Mouse (Mus musculus) embryonic facial prominence, embryonic 13.5 days (tissue): ENCODE measurements around the gene Tex36. TPM values are rescaled to one million over a fixed set of nuclear protein-coding genes. Genes with fewer than 3 reads are reported as not detected.

Experiments
- ATAC-seq: fragments of 200-750 bp; cut with Nextera tagmentation; 2 replicates; pipeline ENCODE4 v1.8.0; 2017; ENCODE audit warnings: low read depth; ENCODE audit not compliant: insufficient number of reproducible peaks, insufficient read depth, low FRiP score, low TSS enrichment
- H3K27ac ChIP-seq: fragments of 300-500 bp; sonication (generic); 2 replicates; pipeline ENCODE4 v1.5.1; 2015; ENCODE audit warnings: moderate library complexity, mild to moderate bottlenecking, inconsistent platforms
- H3K27me3 ChIP-seq: fragments of 300-500 bp; sonication (generic); 2 replicates; pipeline ENCODE4 v1.6.1; 2015; ENCODE audit warnings: mild to moderate bottlenecking, inconsistent platforms
- H3K36me3 ChIP-seq: fragments of 300-500 bp; sonication (generic); 2 replicates; pipeline ENCODE4 v1.6.1; 2015; ENCODE audit warnings: mild to moderate bottlenecking, inconsistent platforms
- H3K4me1 ChIP-seq: fragments of 300-500 bp; sonication (generic); 2 replicates; pipeline ENCODE4 v1.6.1; 2015; ENCODE audit warnings: inconsistent platforms
- H3K4me2 ChIP-seq: fragments of 300-500 bp; sonication (generic); 2 replicates; pipeline ENCODE4 v1.6.1; 2015; ENCODE audit warnings: moderate library complexity, mild to moderate bottlenecking, inconsistent platforms
- H3K4me3 ChIP-seq: fragments of 300-500 bp; sonication (generic); 2 replicates; pipeline ENCODE4 v1.5.1; 2015; ENCODE audit warnings: mild to moderate bottlenecking, inconsistent platforms
- H3K9ac ChIP-seq: fragments of 300-500 bp; sonication (generic); 2 replicates; pipeline ENCODE4 v1.6.1; 2015; ENCODE audit warnings: mild to moderate bottlenecking, inconsistent platforms
- H3K9me3 ChIP-seq: fragments of 300-500 bp; sonication (generic); 2 replicates; pipeline ENCODE4 v1.6.1; 2016; ENCODE audit warnings: inconsistent platforms
- WGBS: fragments of 180-500 bp; shearing (Covaris S2); methylation state at CpG from one replicate; pipeline ENCODE4 v1.1.7; 2015; ENCODE audit warnings: mixed read lengths; 5-methylcytosine and 5-hydroxymethylcytosine counted together
- polyA plus RNA-seq: library from polyadenylated mRNA; unstranded; fragments of >200 nt; fragmentation: Nextera tagmentation; extraction: Ambion mirVana; gene quantifications from 2 replicates; pipeline ENCODE4 v1.2.1, GENCODE M21; 2015

Tex36 gene
- not detected in 2 replicates for polyA plus RNA-seq

GRCm38 (mm10) chr7:133602058-133602457, at the start of gene Tex36:
TSS of gene Tex36 (minus strand) at chr7:133602158.
- H3K36me3 ChIP-seq, result no peaks in the 10 kb centered on the region
- 51% methylated on average over 2 of the region's 2 CpGs for WGBS
- H3K4me1 ChIP-seq, result peaks cover 5% of the 10 kb centered on the region; the same call in 1 of the 2 replicates
- H3K27me3 ChIP-seq, result no peaks in the 10 kb centered on the region
- no peak within 1 kb of the TSS for H3K27ac ChIP-seq
- no peak within 1 kb of the TSS for H3K4me2 ChIP-seq
- H3K9me3 ChIP-seq, result no peaks in the 10 kb centered on the region
- H3K4me3 ChIP-seq, result no peak within 1 kb of the TSS
- H3K9ac ChIP-seq, result no peak within 1 kb of the TSS
- no peak for ATAC-seq

- H3K4me3 ChIP-seq, result no peak overlapping the region
- no peaks in the 10 kb centered on the region for H3K4me1 ChIP-seq
- 92% methylated on average over 6 of the region's 6 CpGs for WGBS
- no peak for ATAC-seq
- H3K9ac ChIP-seq, result no peak overlapping the region
- H3K27ac ChIP-seq, result no peak overlapping the region
- peaks cover 91% of the 10 kb centered on the region for H3K36me3 ChIP-seq
- no peaks in the 10 kb centered on the region for H3K27me3 ChIP-seq
- no peaks in the 10 kb centered on the region for H3K9me3 ChIP-seq
- no peak overlapping the region for H3K4me2 ChIP-seq
These were observed 43.8 kb upstream of the Tex36 start for GRCm38 (mm10) chr7:133645716-133646115.

- Histone ChIP-seq H3K9me3 (no peaks in the 10 kb centered on the region), H3K4me2 (peak overlapping the region; percentile 80), H3K9ac (peak overlapping the region; percentile 95), H3K27me3 (no peaks in the 10 kb centered on the region), H3K36me3 (peaks cover 41% of the 10 kb centered on the region), H3K27ac (no peak overlapping the region), H3K4me1 (peaks cover 27% of the 10 kb centered on the region), H3K4me3 (peak overlapping the region; percentile 96)
- no peak for ATAC-seq
- WGBS, result 90% methylated on average over 13 of the region's 13 CpGs
These were observed 36.9 kb upstream of the Tex36 start for GRCm38 (mm10) chr7:133638821-133639220.

GRCm38 (mm10) chr7:133638306-133638705, 36.3 kb upstream of the Tex36 start:
- Histone ChIP-seq H3K4me2 (peak overlapping the region; percentile 80), H3K27me3 (no peaks in the 10 kb centered on the region), H3K4me1 (peaks cover 29% of the 10 kb centered on the region), H3K9ac (peak overlapping the region; percentile 95), H3K4me3 (peak overlapping the region; percentile 96), H3K36me3 (peaks cover 37% of the 10 kb centered on the region), H3K9me3 (no peaks in the 10 kb centered on the region), H3K27ac (no peak overlapping the region)
- WGBS, result 7% methylated on average over 13 of the region's 13 CpGs
- ATAC-seq, result no peak

- H3K4me2 ChIP-seq, result peak within 1 kb of the TSS; percentile 80
- H3K4me3 ChIP-seq, result peak within 1 kb of the TSS; percentile 96
- H3K36me3 ChIP-seq, result peaks cover 30% of the 10 kb centered on the region
- WGBS, result under 1% methylated on average over 81 of the region's 81 CpGs
- H3K27me3 ChIP-seq, result no peaks in the 10 kb centered on the region
- H3K9me3 ChIP-seq, result no peaks in the 10 kb centered on the region
- H3K9ac ChIP-seq, result peak within 1 kb of the TSS; percentile 95
- peak; percentile 95 for ATAC-seq
- H3K4me1 ChIP-seq, result peaks cover 34% of the 10 kb centered on the region
- peak within 1 kb of the TSS; percentile 96 for H3K27ac ChIP-seq
These were observed 35.7 kb upstream of the Tex36 start, which contains the start of gene Edrf1 for GRCm38 (mm10) chr7:133637361-133638305. TSS of gene Edrf1 (plus strand) at chr7:133637543.

- Histone ChIP-seq H3K4me3 (peak overlapping the region; percentile 96), H3K36me3 (peaks cover 22% of the 10 kb centered on the region), H3K9me3 (no peaks in the 10 kb centered on the region), H3K4me1 (peaks cover 37% of the 10 kb centered on the region), H3K9ac (peak overlapping the region; percentile 95), H3K27me3 (no peaks in the 10 kb centered on the region), H3K4me2 (peak overlapping the region; percentile 80), H3K27ac (peak overlapping the region; percentile 96)
- 2% methylated on average over 21 of the region's 21 CpGs for WGBS
- peak; percentile 22; the same call in 1 of the 2 replicates for ATAC-seq
These were observed 34.9 kb upstream of the Tex36 start for GRCm38 (mm10) chr7:133636738-133637352.

- Histone ChIP-seq H3K27me3 (no peaks in the 10 kb centered on the region), H3K4me3 (no peak overlapping the region), H3K4me1 (peaks cover 37% of the 10 kb centered on the region), H3K27ac (peak overlapping the region; percentile 90), H3K36me3 (peaks cover 9% of the 10 kb centered on the region), H3K9ac (no peak overlapping the region), H3K4me2 (peak overlapping the region; percentile 30; the same call in 1 of the 2 replicates), H3K9me3 (no peaks in the 10 kb centered on the region)
- WGBS, result 16% methylated on average over 10 of the region's 12 CpGs
- ATAC-seq, result no peak
These were observed 33.1 kb upstream of the Tex36 start for GRCm38 (mm10) chr7:133634932-133635650.

GRCm38 (mm10) chr7:133632476-133632875, 30.5 kb upstream of the Tex36 start:
- no peak overlapping the region for H3K9ac ChIP-seq
- H3K4me1 ChIP-seq, result peaks cover 28% of the 10 kb centered on the region
- WGBS, result 43% methylated on average over 2 of the region's 2 CpGs
- no peak for ATAC-seq
- no peaks in the 10 kb centered on the region for H3K9me3 ChIP-seq
- no peak overlapping the region for H3K4me3 ChIP-seq
- no peaks in the 10 kb centered on the region for H3K36me3 ChIP-seq
- no peak overlapping the region for H3K4me2 ChIP-seq
- no peaks in the 10 kb centered on the region for H3K27me3 ChIP-seq
- H3K27ac ChIP-seq, result no peak overlapping the region

- WGBS, result 72% methylated on average over 5 of the region's 5 CpGs
- Histone ChIP-seq H3K27me3 (no peaks in the 10 kb centered on the region), H3K4me1 (peaks cover 24% of the 10 kb centered on the region), H3K9me3 (no peaks in the 10 kb centered on the region), H3K4me3 (no peak overlapping the region), H3K4me2 (no peak overlapping the region), H3K36me3 (no peaks in the 10 kb centered on the region), H3K9ac (no peak overlapping the region), H3K27ac (no peak overlapping the region)
- ATAC-seq, result no peak
These were observed 28.9 kb upstream of the Tex36 start for GRCm38 (mm10) chr7:133630821-133631220.

- Histone ChIP-seq H3K4me3 (no peak overlapping the region), H3K36me3 (no peaks in the 10 kb centered on the region), H3K4me1 (peaks cover 4% of the 10 kb centered on the region), H3K27me3 (0 out of 2 replicates have a peak, but pooled peaks cover 4% of the 10 kb centered on the region), H3K4me2 (no peak overlapping the region), H3K27ac (no peak overlapping the region), H3K9me3 (no peaks in the 10 kb centered on the region), H3K9ac (no peak overlapping the region)
- WGBS, result 55% methylated on average over 14 of the region's 14 CpGs
- ATAC-seq, result no peak
These were observed 25.4 kb upstream of the Tex36 start for GRCm38 (mm10) chr7:133627184-133627936.
